Mouse (Mus musculus) thymus, postnatal 4 days (tissue): ENCODE measurements around the gene Hist2h3b.
A peak's percentile ranks its signal among the peaks of the same experiment; 100 is the strongest.
"Not testable (repeated sequence)": the region's sequence is repeated elsewhere in the genome, so short reads cannot be mapped to it uniquely, and the experiment has no call there.

ENCODE experiments used
- DNase-seq: peaks from one replicate; pipeline ENCODE4 v3.0.0; 2021

Hist2h3b gene

DNA sequence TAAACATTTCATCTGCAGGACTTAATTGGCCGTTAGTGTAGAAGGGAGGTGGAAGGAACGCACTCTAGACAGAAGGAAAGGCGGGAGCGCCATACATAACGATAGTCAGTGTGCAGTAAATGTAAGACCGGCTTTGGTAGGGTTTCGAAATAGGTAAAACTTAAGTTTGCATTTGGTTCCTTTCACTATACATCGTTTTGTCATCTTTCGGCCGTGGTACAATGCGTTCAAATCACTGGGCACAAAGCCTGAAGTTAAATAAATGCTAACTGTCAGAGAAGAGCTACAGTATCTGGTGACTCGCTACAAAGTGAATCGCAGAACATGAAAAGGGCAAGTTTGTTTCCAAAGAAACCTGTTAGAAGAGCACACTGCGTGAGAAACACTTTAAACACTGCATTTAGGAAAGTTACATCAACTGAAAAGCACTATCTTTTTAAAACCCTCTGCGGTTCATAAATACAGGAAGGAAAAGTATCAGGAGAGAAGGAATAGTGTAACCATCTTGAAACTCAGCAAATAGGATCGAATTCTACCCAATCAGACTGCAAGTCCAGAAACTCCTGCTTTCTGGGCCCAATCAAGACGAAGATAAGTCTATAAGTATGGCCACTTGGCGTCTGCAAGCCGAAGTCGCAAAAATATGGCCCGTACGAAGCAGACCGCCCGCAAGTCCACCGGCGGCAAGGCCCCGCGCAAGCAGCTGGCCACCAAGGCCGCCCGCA is at the start of gene Hist2h3b:
Gene Hist2h3b (plus strand): TSS at position 604 of the 725 bp plus-strand sequence.
- peak; percentile 85 for DNase-seq

DNA sequence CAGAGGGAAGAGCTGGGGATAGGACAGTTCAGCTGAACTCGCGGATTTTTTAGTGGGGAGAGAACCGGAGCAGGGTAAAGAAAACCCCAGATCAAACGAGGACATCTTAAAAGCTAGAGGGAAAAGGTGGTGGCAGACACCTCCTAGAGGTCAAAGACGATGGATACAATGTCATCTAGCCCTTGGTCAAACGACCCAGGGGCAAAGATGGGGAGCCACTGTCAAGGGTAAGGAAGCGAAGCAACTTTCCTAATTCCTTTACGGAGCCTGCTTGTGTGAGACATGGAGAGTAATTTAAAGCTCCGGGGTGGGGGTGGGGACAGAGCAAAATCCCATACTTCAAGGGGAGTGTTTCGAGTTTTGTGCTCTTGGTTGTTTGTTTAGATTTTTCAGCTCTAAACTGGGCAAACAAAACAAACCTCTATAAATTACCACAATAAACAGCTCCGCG is 49.2 kb upstream of the Hist2h3b start:
- DNase-seq: peak; percentile 47

DNA sequence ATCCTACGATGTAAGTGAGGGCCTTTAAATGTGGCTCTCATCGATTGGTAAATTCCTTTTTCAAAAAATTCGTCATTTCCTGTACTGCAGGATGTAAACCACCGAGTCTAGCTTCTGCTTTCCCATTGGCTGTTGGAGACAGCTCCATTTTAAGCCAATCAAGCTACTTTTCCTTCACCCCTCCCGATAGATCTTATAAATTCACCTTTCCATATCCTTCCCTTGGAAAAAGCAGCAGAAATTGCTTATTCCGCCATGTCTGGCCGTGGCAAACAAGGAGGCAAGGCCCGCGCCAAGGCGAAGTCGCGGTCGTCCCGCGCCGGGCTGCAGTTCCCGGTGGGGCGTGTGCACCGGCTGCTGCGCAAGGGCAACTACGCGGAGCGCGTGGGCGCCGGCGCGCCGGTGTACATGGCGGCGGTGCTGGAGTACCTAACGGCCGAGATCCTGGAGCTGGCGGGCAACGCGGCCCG is 48.8 kb upstream of the Hist2h3b start, which contains the start of the genes Bola1 and Hist2h2ab:
Gene Bola1 (minus strand): TSS at position 49 of the 470 bp plus-strand sequence.
Gene Hist2h2ab (plus strand): TSS at position 205 of the 470 bp plus-strand sequence.
- peak; percentile 83 for DNase-seq

DNA sequence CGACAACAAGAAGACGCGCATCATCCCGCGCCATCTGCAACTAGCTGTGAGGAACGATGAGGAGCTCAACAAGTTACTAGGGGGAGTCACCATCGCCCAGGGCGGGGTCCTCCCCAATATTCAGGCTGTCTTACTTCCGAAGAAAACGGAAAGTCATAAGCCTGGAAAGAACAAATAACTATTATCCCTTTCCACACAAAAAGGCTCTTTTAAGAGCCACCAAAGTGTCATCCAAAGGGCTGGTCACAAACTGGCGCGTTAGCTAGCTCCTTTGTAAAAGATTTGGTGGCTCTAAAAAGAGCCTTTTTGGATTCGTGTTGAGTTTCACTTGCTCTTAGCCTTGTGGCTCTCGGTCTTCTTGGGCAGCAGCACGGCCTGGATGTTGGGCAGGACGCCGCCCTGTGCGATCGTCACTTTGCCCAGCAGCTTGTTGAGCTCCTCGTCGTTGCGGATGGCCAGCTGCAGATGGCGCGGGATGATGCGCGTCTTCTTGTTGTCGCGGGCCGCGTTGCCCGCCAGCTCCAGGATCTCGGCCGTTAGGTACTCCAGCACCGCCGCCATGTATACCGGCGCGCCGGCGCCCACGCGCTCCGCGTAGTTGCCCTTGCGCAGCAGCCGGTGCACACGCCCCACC is 48.2 kb upstream of the Hist2h3b start:
- not testable (repeated sequence) for DNase-seq

DNA sequence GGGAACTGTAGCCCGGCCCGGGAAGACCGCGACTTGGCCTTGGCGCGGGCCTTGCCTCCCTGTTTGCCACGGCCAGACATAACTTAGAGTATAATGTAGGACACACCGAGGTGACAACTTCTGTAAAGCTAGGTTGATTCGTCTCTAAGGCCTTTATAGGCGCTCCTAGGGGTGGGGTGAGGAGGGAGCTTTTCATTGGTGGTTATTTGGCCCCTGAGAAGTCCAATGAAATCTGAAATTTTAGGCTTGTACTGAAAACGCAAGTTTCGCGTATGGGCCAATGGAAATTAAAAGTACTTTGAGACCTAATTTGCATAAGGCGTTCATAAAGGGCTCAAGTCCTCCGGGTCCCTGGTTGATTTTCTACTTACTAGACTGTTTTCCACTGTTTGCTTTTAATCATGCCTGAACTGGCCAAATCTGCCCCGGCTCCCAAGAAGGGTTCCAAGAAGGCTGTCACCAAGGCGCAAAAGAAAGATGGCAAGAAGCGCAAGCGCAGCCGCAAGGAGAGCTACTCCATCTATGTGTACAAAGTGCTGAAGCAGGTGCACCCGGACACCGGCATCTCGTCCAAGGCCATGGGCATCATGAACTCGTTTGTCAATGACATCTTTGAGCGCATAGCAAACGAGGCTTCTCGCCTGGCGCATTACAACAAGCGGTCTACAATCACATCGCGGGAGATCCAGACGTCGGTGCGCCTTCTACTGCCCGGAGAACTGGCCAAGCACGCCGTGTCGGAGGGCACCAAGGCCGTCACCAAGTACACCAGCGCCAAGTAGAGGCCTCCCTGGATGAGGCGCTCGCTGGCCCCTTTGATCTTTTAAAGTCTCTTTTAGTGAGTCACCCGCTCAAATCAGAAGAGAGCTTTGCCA is 47.5 kb upstream of the Hist2h3b start, which contains the start of the genes Hist2h2ac and Hist2h2be:
Gene Hist2h2ac (minus strand): TSS at position 116 of the 875 bp plus-strand sequence.
Gene Hist2h2be (plus strand): TSS at position 355 of the 875 bp plus-strand sequence.
- peak; percentile 79 for DNase-seq

DNA sequence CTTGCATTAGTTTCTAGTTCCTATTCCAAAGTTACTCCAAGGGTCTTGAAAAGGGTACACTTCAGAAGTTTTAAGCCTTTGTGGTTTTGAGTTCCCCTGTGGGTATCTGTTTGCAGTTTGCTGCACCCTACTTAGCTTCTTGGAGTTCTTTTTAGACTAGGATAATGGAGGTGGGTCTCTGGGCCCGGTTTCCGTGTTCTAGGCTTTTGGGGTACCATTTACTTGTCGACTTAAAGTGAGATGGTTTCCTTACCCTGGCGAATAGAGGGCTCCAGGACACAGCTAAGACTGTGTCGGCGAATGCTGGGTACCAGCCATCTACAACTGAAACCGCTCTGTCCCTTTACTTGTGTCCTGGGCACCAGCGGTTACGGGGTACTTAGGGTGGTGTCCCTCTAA is 46.8 kb upstream of the Hist2h3b start:
- DNase-seq: peak; percentile 53

DNA sequence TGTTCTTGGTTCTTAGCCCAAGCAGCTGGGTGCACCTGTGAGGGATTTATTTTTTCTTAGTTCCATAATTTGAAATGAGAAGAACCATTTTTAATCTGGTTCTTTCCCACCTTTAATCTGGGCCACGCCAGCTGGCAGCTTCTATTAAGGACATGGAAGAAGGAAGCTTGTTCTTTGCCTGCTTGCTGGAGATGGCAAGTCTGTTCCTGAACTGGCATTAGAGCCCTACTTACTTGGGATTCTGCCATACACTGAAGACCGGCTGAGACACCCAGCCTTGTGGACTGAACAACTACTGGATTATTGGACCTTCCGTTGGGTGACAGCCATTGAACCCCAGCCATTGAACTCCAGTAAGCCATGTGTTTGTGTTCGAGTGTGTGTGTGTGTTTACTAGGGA is 45.7 kb upstream of the Hist2h3b start:
- DNase-seq: no peak

DNA sequence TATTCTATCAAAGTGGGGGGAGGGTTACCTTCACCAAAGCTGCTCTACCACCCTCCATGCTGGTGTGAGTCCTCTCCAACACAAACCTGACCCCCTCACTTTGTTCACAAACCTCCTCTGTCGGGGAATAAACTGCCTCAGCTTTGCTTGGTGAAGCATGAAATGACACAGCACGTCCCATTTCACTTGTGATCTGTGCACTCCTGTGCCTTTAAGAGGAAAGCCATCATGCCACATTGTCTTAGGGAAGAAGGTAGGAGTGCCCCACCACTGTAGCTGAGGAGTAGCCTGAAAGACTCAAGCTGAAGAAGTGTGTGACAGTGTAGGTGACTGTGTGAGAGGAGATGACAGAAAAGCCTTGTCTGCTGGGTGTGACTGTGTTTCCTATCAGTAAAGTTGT is 43.0 kb upstream of the Hist2h3b start:
- DNase-seq: no peak

DNA sequence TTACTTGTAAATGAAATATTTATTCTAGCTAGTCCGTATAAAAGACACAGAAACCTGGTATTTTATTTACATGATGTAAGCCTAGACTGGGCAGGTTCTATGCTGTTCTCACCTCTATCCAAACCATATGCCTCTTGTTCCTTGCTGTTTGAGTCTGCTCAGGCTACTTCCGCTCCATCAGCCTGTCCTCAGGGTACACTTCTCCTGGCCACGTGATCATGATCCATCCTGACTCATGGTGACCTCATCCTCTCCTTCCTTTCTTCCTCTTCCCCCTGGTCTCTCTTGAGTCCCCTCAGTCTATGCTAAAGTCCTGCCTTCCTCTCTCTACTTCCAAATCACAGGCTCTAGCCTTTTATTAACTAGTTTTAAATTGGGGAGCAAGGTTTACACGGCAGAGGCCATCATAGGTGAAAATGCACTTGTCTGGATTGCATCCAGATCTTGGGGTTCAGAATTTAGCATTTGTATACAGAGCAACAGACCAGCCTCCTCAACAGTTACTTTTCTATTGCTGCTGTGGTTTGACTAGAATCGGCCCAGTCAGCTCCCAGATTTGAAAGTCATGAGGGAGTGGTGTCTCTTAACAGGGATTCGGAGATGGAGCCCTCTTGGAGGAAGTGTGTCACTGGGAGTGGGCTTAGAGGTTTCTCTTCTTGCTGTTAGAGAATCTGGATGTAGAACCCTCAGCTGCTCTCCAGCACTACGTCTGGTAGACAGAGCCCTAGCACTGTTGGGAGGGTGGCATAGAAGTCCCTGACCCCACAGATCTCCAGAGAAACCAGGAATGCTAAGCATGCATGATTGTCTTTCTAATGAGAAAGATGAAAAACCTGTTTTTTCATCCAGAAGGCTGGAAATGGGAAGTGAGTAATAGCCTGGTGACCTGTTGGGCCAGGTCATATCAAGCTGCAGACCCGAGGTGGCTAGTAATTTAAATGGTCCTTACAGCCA is 41.5 kb upstream of the Hist2h3b start:
- no peak for DNase-seq

DNA sequence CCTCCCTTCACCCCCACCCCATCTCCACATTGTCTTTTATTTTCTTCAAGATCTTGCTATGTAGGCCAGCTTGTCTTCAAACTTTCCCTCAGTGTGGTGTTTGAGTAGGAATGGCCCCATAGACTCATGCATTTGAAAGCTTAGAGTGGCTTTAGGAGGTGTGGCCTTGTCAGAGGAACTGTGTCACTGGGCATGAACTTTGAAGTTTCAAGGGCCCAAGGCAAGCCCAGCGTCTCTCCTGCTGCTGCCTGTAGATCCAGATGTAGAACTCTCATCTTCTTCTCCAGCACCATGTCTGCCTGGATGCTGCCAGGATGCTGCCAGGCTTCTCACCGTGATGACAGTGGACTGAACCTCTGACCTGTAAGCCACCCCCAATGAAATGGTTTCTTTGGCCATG is 39.6 kb upstream of the Hist2h3b start:
- no peak for DNase-seq

DNA sequence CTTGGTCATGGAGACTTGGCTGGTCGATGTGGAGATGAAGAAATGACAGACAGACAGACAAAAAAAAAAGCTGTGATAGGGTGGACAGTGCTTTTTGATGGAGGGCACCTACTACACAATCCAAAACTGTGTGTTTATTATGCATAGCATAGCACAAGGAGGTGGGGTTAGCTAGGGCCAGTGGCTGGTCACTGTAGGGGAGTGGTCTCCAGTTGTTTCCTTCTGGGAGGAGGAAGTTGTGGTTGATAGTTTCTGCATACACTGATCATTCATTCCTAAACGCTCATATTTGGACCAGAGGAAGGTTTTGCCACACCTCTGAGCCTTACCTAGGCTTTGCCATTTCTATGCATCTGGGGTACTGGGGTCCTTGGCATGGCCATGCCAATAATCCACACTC is 38.0 kb upstream of the Hist2h3b start:
- no peak for DNase-seq

DNA sequence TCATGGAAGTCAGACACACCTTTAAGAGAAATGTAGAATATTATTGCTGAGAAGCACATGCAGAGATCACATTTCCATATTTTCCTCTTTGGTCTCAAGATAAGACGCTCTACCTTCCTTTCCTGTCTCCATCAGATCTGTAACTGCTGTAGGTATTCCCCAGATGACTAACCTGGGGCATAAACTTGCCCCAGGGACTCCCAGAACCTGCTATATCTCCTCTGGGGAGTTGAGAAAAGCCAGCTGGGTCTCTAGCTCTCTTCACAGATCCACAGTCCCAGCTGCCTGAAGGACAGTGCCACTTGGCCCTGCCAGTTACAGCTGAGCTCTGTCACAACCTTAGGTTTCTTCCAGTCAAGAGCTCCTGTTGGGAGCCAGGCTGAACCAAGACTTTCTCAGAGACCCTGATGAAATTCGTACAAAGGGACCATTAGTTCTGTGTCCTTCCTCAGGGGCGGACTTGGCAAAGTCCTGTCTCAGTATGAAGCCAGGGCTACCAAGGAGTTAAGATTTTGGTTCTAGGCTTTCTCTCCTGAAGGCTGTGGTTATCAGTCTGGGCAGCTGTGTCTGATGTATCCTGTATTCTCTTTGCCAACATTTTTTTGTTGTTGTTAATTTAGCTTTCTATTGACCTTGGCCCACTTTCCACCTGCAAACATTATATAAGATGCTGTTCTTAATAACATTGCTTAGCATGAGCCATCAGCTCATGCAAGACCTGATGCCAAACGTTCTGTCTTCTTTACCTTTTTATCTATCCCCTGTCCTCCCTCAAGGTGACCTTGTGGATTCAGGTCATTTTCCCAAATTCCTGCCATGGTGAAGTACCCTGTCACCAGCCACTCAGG is 37.3 kb upstream of the Hist2h3b start:
- DNase-seq: no peak

DNA sequence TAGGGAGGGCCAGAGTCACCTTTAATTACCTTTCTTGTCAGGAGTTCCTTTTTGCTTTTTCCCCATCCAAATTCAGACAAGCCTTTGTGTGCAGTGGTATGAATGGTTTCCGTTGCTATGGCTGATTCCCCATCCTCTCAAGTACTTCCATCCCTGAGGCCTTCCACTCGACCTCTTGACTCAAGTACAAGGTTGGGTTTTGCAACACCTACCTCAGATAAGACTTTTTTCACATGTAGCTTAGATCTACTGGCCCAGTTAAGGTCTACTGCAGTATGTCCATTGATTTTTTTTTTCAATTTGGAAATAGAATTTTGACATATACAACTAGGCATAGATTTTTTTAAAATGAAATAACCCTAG is 36.7 kb upstream of the Hist2h3b start:
- DNase-seq: no peak

DNA sequence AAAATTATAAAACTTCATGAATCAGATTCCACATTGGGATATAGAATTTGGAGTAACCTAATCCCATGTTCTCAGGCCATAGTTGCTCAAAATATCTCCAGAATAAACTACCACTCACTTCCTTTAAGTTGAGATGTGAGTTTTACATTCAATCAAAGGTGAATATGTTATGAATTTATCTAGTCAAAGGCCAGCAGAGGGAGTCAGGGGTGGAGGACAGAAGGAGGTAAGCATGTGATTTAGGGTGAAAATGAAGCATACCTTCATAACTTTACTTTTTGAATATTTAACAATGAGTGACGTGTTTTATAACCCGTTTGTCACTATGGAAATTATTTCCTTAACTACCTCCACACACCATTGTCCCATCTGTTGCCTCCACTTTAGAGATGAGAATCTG is 33.5 kb upstream of the Hist2h3b start:
- no peak for DNase-seq

DNA sequence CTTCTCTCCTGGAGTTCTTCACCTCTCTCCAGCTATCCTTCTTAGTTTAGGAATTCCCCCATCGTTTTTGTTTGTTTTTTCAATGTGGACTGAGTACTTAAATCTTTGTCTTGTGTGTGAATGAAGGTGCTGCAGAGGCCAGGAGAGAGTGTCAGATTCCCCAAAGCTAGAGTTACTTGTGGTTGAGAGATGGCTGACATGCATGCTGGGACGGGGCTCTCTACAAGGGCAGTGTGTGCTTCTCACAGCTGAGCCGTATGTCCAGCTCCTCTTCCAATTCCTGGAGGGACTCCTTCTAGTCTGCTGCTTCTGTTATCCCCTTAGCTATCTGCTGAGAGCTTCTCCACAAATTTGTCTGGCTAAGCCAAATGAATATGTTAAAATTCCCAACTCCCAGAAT is 32.6 kb upstream of the Hist2h3b start:
- DNase-seq: no peak

DNA sequence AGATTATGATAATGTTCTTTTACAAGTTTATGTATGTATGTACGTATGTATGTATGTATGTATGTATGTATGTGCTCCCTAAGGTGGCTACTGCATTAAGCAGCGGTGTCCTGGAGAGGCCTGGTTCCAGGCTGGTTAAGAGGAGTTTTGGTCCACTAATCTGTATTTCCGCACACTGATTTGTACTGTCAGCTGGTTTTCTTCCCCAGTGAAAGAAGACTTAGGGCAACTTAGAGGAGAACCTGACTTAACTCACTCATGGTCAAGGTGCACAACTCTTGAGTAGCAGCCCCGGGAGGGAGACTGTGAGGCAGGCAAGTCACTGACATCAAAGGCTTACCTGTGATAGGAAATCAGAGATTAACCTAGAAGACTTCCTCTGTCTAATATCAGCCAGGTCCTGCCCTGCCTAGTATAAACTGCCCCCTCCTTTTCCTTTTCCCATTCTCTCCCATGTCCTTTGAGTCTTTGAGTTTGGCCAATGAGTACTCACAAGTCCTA is 31.6 kb upstream of the Hist2h3b start:
- DNase-seq: no peak

DNA sequence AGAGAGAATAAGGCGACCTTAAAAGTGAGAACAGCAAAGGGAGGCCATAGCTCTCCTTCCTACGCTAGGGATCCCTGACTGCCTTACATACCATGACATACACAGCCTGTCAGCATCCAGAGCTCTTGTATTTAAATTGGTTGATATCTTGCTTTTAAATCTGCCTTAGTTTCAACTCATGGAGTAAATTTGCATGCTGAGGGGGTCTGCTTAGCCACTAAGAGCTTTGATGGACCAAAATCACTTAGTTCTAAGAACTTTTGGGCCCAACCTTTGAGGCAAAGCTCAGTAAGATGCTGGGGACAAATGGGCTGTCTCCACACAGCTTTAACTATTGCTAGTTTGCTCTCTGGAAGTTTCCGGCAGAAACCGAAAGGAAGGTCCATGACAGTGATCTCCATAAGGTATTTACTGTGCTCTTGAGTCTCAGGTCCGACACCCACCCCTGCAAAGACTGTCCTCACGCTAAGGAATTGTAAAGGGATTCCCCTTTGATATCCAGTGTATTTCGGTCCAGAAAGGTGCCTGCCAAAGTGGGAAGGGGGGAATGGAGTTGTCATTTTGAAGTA is 31.0 kb upstream of the Hist2h3b start:
- no peak for DNase-seq

DNA sequence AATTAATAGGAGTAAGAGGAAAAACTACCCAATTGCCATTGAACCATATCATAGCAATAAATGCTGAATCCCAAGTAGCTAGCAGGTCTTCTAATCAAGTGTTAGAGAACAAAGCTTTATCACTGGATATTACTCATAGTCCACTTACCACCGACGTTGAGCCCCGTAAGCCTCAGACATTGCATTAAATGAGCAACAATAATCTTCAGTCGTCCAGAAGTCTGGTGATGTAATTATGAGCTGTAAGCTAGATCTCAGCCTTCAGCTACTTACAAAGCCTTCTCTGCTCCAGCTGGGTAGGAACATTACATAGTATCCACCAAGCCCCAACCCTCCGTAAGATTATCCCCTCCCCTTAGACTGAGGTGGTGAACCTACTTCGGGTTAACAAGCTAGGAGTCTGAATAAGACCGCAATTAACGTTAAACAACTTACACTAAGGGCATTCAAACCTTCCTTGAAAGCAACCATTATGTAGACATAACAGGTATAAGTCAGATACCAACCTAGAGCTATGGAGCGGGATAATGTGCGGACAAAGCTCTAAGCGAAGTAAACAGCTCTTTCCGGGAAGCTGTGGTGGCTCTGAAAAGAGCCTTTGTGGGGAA is 30.4 kb upstream of the Hist2h3b start:
- no peak for DNase-seq

DNA sequence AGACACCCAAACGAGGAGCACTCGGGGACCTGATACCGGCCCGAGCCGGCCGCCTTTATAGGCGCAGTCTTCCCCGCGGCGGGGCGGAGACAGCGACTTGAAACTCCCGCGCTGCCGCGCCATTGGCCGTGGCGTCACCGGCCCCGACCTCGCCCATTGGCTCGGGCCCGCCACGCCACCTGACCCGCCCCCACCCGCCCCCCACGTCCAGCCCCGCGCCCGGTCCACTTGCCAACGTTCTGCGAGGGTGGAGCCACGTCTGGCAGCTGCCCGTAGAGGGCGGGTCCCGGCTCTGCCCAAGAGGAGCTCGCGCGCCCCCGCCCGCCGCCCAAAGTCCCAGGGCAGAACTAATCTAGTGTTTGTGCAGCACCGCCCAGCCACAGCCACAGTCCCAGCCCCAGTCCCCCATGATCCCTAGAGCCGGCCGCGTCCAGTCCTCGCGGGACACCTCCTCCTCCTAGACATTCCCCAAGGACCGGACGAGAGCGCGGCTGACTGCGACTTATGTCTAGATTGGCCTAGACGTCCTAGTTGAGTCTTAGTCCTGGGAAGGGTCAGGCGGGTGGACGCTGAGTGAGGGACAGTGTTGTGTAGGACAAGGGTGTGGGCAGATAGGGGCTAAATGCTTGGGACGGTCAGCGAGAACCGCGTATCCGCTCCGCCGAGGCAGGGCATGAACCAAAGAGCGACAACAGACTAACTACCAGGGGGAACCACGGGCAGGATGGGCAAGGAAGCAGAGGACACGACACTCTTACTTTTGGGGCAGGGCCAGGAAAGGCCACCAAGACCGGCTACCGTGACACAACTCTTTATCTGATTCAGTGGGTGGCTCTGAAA is 29.3 kb upstream of the Hist2h3b start, which contains the start of gene Hist2h3c2:
Gene Hist2h3c2 (minus strand): TSS at position 174 of the 840 bp plus-strand sequence.
- peak; percentile 51 for DNase-seq
